Mouse (Mus musculus) retina, postnatal 1 day (tissue): Measurements from ENCODE around the gene Slc12a8.
A peak's percentile ranks its signal among the peaks of the same experiment; 100 is the strongest.

Experiments used
- DNase-seq: peaks from one replicate; pipeline ENCODE4 v3.0.0-alpha.2; 2012

Slc12a8 gene

DNA sequence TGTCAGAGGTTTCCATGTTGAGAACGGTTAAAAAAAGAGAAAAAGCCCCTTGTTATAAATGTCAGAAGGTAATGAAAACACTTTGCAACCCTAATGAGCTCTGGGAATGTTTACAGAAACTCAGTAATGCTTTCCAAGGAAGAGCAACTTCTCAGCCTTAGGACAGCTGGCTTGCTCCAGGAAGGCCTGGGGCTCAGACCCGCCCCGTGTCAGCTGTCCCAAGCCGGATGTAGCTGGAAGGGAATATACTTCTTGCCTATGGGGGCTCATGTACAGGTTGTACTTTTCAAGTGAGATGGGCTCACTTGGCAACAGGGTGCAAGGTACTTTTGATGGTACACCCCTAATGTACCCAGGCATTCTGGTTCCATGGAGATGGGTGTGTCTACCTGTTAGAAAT is 28.4 kb downstream of the Slc12a8 start:
- no peak for DNase-seq

DNA sequence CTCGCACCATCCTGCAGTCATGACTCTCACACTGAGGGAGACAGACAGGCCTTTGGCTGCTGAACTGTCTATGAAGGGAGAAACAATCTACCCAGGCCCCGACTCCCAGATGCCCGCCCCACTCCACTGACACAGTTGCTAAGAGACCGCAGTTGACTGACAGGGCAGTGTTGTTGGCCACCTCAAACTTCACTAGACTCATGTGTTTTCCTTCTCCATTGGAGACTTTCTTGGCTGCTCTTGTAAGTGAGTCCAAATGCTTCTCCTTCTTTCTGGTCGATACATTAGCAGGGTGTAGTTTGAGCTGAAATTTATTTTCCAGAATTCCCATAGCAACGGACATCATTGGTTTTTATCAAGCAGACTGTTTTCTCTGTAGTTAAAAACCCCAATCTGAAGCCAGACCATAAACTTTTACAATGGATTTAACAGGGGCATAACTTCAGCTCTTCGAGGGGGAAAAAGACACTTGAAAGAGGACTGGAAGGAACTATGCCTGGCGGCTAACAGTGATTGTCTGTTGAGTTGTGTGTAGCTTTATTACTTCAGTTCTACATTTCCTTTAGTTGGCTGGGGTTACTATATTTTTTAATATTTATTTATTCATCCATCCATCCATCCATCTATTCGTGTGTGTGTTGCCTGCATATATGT is 36.7 kb downstream of the Slc12a8 start:
- DNase-seq: peak; percentile 25

DNA sequence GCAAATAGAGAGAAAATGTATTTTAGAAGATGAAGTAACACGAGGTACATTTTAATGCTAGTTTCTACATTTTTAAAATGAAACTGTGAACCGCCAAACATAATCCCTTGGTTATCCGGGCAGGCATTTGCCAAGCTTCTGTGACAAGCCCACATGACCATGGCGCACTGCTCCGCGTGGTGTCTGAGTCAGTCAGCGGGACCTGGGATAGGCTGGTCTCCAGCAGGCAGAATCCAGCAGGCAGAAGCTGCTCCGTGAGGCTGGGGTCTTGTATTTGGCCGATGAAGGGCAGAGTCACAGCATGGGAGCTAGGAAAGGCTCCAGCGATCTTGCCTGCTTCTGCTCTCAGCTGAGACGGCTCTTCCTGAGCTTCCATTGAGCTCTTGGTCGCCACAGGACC is 41.0 kb downstream of the Slc12a8 start:
- no peak for DNase-seq

DNA sequence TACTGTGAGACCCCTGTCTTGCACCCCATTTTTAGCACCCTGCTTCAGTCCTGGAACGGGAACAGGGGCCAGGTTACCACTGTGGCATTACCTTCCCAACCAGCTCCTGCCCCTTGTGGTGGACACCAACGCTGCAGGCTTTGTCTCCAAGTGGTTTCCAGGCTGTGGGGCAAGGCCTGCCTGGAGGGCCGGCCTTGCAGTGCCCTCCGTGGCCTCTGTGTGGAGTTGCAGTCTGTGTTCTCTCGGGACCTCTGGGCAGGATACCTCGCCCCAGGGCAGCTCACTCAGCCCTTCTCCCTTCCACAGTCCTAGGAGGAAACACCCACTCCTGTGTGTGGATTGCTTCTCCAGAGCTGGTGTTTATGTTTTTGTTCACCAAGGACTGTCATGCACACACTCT is 43.2 kb downstream of the Slc12a8 start:
- peak; percentile 92 for DNase-seq

DNA sequence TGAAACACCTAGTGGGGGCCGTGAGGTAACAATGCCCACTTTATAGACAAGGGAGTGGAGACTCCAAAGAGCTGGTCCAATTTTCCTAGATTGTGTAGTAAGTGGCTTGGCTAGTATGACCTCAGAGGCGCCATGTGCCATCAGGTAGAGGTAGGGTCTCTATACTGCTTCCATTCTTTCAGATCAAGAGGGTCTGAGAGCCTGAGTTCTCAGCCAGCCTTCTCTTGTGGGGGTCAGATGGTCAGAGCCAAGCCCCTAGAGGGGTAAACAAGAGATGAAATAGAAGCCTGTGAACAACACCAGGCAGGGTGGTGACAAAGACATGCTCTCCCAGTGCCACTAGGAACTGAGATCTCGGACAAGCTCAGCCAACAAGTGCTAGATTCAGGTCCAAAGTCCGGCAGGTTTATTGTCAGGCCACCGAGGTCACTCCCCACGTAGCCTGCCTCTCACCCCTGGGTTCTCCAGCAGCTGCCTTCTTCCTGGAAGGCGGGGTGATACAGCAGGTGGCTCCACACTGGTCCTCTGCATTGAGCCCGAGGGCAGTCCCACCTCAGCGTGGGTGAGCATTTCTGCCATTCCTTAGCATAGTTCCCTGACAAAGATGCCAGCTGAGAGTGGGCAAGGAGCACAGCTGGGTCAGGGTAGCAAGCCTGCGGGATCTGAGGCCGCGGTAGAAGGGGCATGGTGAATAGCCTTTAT is 44.3 kb downstream of the Slc12a8 start:
- no peak for DNase-seq

DNA sequence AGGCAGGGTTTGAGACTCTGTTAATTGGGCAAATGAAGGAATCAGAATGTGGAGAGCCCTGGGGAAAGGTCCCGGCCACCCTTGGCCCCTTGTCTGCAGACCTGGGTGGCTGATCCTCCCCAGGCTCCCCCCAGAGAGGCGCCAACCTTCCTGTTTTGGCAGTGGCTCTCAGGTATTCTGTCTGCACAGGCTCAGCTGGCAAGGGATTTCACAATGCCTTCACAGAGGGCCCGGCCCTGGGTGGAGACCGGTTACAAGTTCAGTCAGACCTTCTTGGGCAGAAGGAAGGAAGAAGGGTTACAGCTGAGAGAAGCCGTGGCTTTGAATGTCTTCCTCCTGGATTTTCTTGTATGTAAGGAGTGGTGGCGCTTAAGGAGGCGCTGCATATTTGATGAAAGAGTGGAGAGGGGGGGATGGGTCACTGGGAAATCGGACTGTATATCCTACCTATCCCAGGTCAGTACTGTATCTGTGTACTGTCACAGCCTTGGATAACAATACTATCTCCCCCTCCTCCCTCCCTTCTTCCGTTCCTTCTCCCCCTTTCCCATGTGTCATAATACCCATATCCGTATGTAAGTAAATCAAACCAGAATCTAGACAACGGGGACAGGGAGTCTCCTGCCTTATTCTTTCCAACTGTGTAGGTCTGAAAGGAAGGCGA is 45.9 kb downstream of the Slc12a8 start:
- no peak for DNase-seq

DNA sequence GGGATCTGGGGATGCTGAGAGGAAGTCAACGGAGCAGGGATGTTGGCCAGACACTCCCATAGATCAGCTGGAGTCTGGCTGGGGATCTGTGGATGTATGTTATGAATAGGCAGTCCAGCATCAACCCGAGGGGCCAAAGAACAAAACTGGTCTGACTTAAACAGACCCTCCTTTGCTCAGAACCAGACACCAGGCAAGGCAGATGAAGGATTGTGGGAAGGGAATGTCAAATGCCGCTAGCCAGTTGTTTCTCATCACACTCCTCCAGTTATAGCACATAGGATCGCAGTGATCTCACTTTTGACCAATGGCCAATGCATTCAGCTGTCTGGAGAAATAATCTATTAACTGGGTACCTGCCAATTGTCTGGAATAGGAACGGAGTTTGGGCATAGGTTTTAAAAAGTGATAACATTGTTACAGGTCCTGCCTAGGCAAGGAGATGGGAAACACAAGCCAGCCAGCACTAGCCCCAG is 46.4 kb downstream of the Slc12a8 start:
- DNase-seq: no peak

DNA sequence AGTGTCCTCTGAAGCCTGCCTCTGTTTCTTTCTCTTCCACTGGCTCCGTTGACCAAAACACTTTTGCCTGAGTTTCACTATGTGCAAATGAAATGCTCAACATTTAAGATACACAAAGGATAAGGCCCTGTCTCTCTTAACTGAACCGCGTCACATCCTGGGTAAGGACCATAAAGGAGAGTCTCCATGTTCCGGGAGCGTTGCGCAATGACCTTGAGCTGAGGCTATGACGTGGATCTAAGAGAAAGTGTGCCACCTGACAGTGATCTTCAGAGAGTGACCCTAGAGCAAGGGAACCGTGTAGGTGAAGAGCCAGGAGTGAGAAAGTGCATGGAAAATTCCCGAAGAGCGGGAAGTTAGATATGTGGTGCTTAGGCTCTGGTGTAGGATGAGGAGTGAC is 49.3 kb downstream of the Slc12a8 start:
- DNase-seq: no peak

DNA sequence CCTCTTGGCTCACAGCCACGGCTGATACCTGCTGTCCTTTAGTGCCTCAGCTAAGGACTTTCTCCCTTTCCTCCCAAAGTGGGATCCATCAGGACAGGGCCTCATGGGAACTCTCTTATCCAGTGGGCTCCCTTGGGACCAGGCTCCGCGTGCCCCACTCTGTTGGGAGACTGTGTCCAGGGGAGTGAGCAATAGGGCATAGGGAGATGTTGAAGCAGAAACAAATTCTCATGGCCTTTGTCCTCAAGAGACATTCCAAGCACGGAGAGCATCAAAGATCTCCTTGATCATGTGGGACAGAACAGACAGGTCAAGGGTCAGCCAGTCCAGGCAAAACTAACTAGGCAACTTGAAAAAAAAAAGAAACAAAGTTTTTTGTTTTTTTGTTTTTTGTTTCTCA is 50.6 kb downstream of the Slc12a8 start:
- no peak for DNase-seq

DNA sequence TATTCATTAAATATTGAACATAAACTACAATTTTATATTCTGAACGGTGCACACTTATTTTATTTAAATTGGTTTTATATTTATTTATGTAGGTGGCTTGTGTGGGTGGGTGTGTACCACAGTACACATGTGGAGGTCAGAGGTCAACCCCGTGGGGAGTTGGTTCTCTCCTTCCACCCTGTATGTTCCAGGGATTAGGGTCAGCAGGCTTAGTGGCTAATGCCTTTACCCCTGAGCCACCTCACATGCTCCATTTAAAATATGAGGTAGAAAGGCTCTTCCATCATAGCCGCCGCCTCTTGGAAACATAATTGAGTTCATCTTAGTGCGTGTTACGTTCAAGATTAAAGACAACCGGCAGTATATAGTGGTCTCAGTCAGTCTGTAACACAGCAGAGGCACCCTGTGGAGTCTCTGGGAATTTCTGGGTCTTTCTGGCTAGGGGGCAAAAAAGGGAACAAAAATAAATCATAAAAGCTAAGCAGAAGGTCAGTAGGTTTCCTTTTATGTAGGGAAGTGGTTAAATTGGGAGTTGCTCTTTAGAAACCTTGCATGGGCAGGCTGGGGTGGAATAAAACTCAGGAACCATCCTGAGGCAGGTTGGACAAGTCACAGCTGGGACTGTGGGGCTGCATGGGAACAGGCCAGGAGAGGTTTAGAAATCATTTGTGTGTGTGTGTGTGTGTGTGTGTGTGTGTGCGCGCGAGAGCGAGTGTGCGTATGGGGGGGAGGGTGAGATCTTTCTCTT is 51.3 kb downstream of the Slc12a8 start:
- peak; percentile 52 for DNase-seq

DNA sequence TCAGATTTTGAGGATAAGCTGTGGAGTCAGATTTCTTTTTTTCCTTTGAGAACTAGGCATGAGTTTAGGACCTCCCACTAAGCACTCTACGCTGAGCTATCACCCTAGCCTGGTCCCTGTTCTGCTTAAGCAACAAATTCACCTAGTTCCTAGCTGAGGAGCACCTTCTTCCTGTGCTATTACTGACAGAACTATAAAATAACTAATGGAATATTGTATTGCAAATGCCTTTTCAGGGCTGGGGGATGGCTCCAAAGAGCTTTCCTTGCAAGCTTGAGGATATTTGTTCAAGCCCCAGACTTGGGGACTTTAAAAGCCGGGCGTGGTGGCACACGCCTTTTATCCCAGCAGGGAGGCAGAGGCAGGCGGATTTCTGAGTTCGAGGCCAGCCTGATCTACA is 55.5 kb downstream of the Slc12a8 start:
- no peak for DNase-seq

DNA sequence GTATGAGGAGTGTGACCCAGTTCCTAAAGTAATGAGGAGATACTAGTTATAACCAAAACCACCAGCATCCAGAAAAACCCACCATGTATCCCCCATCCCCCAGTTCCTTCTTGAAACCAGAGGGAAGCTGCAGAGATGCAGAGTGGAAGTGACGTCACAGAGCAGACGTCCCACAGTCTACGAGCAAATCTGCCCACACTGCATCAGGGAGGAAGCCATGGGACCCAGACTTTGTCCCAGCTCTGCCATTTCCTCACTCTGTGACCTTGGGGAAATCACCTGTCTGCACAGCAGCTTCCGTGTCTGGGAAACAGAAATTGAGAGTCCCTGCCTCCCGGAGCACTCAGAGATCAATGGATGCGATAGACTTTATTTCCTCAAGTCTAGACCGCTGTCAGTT is 56.6 kb downstream of the Slc12a8 start:
- no peak for DNase-seq

DNA sequence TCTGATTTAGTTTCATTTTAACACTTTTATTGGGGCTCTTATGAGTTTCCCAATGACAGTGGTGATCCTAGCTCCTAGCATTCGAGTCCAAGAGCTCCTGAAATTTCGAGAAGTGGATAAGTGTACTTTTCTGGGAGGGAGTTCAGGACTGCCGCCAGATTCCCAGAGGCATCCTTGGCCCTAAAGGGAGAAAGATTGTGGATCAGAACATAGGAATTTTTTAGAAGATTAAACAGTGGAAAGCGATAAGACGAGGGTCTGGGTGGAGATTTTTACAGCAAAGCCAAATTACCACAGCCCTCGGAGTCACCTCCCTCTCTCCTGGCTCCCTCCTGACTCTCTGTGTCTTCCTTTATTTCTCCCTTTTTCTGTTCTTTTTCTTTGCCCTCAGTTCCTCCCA is 58.6 kb downstream of the Slc12a8 start:
- no peak for DNase-seq

DNA sequence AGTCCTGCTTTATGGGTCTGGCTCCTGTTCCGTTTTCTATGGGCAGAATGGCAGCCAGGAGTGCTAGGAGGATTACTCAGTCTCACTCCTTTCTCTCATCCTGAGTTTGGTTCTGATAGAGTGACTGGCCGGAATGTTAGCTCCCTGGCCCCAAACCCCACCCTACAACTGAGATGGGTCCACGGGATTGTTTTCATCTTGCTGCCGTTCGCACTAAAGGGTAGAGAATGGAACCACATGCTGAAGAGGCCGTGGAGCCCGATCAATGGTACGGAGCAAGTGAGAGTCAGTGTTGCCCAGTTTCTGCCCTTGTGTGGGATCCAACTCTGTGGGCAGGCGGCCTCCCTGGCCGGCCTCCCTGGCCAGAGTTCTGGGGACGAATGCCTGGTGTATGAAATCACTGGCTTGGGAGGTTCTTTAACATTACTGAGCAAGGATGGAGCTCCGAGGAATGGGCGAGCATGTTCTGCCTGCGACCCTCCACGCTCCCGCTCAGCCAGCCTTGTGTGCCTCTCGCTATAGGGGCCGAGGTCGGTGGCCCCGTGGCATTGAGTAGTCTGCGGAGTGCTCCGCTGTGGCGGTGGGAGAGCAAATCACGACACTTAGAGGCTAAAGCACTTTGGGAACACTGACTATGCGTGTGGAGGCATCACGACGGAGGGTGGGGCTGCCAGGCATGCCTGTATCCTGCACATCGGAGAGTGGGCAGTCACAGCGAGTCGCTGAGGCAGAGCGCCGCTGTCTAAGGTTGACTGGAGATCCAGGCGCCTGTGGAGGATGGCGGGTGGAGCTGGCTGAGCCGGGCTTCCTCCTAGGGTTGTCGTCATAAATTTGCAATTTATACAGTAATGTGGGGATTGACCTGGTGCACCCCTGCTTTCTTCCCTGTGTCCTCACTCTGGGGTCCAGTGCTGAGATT is 59.4 kb downstream of the Slc12a8 start:
- DNase-seq: peak; percentile 16

DNA sequence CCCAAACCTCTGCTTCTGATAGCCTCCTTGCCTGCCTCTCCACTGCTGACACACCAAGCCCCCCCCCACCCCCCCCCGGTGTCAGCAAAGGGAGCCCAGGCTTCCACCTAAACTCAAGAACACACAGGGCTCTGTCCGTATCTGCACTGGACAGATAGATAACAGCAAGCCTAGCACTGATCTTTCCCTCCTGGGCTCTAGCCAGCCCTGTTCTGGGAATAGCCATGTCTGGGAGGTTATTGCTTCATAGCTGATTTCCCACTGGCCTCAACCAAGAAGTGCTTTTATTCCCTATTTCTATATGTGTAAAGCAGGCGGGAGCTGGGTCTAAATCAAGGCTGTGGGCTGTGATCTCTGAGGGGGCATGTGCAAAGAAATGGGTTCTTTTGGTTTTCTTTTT is 61.3 kb downstream of the Slc12a8 start:
- DNase-seq: no peak

DNA sequence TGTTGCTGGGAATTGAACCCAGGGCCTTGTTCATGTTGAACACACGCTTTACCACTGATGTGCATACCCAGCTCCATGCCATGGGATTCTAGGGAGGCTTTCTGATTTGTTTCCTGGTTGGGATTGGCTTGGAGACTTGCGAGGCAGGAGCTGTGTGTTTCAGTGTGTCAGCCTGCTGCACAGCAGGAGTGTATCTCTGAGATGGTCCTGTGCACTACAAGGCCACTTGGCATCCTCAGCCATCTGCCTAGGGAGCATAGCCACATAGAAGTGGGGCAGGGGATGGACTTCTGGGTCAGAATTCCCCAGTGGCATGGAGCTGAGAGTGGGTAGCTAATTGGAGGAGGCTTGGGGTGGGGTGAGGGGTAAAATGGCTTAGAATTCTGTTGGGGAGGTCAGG is 63.2 kb downstream of the Slc12a8 start:
- DNase-seq: peak; percentile 39

DNA sequence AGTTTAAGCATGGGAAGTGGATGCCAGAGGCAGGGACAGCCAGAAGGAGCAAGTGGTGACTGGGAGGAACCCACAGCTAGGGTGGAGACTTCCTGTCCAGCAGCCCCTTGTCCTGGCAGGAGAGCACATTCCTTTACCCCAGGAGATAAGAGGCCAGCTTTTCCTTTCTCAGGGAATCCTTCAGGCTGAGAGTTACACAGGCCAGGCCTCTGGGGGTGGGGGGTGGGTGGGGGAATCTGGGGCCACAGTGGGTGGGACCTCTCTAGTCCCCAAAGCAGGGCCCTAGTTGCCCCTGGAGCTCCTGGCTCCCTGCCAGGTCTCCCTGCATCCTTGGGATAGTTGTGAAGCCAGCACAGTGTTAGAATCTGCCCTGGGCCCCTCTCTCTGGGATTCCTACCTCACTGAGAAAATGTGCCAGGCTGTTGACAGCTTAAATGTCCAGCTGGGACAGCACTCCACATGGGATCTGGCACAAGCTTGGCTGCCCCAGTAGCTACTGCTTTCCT is 63.7 kb downstream of the Slc12a8 start:
- DNase-seq: peak; percentile 69

DNA sequence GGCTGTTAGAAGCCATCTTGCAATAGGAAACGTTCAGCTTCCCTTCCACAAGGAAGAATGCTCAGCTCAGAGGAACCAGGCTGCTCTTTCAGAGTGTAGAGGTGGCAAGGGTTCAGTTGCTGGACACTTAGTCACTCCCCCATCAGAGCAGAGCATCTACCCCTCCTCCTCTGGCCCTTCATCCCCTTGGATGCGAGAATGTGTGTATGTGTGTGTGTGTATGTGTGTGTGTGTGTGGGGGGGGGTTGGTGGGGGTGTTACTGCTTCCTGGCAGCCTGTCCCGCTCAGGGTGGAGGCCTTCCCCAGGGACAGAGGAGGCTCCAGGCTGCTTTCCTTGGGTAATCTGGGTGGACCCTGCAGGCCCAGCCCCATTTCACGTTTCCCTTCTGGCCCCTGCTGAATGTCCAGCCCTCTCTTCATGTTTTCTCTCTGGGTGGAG is 64.6 kb downstream of the Slc12a8 start:
- DNase-seq: no peak

DNA sequence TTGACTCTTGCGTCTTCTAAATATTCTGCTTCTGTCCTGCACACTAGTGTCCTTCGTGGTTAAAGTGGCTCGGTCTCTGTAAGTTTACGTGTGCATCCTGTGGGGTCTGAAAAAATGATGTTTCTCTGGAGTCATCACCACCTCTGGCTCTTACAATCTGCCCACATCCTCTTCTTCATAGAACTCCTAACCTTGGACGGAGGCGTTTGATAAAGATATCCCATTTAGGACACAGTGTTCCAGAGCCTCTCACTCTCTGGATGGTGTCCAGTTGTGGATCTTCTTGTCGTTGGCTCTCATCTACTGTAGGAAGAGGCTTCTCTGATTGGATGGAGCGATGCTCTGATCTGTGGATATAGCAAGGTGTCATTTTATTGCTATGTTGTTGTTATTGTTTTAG is 65.4 kb downstream of the Slc12a8 start:
- no peak for DNase-seq

DNA sequence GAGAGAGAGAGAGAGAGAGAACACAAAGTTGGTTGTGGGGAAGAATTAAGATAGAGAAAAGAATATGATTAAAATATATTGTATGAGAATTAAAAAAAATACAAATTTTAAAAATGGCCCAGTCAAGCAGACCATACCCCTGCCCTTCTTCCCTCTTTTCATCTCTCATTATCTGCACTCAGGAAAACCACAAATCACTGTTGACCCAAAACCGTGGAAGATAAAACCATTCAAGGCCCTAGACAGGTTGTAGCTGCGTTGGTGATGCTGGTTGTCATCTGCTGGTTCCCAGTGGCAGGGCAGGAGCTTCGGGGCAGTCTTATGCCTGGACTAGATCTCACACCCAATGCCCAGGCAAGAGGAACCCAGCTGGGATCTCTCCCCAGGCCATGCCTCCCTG is 66.2 kb downstream of the Slc12a8 start:
- no peak for DNase-seq

DNA sequence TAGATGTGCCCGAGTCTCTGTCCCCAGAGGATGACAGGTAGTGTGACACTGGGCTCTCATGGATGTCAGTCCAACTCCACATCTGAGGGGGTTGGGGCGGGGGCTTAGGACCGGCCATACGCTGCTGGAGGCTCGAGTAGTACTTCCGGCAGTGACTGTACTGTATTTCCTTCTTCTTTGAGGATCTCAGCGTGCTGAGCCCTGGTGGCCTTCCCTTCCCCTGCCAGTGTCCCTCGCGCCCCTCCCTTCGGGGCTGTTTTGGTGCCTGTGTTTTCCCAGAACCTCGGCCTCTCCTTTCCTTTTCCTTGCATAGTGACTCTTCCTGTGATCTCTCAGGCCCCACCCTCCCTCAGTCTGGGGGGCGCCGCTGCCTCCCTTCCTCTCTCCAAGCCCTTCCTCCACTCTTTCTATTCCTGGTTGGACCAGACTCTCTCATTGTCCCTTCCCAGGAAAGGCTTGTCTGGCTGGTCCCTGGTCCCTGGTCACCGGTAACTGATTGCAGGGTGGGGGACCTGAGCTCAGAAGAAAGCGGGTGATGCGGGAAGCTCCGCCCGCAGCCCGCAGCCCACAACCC is 66.8 kb downstream of the Slc12a8 start:
- DNase-seq: peak; percentile 38
